8 mouse cellular contexts compared by ENCODE assay signal in the genomic region with DNA sequence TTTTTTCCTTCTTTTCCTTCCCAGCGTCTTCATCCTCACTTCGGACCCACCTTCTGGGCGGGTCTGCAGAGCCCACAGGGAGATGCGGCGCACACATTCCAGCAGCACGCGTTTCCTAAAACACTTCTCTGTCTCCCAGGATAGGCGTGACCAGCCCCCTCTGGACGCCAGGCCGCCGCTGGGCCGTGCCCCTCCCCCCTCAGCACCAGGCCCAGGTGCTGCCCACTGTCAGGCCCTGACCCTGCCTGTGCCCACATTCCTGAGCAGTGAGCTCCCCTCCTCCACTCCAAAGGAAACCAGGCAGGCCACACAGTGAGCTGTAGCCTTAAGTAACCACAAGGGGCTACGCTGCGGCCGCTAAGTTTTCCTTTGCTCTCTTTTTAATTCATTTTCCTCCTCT. TPM values are rescaled to one million over a fixed set of nuclear protein-coding genes. Genes with fewer than 3 reads are reported as not detected.
DNase-seq lines count a peak whose midpoint lies in the region; ATAC-seq and TF ChIP-seq lines count a peak whose summit lies in the region.

No protein-coding gene starts in this region.

- no peak overlapping the region; the same call in 1 of the 2 replicates for H3K27ac ChIP-seq in ES-E14 (ENCODE audit: insufficient read depth, low read depth, low read length, poor library complexity, severe bottlenecking)
- peak overlapping the region; percentile 11 for H3K27ac ChIP-seq in intestine, embryonic 16.5 days (ENCODE audit: low read length)
- peak overlapping the region; percentile 28 for H3K27ac ChIP-seq in lung, embryonic 16.5 days (ENCODE audit: low read length)

- H3K9me3 ChIP-seq in ES-E14 (ENCODE audit: control insufficient read depth, insufficient read depth, low read depth, low read length), result no peaks in the 10 kb centered on the region
- no peaks in the 10 kb centered on the region for H3K9me3 ChIP-seq in intestine, embryonic 16.5 days (ENCODE audit: control insufficient read depth, low read length)
- H3K9me3 ChIP-seq in lung, embryonic 16.5 days (ENCODE audit: control insufficient read depth, low read length), result no peaks in the 10 kb centered on the region

- WGBS in intestine, embryonic 16.5 days, result 17% methylated on average over 15 of the region's 15 CpGs
- WGBS in lung, embryonic 16.5 days, result 13% methylated on average over 15 of the region's 15 CpGs

- H3K4me3 ChIP-seq in ES-E14 (ENCODE audit: insufficient read depth in 1 of 2, low read depth in 1 of 2, low read length in 2 of 2, poor library complexity in 1 of 2, severe bottlenecking in 1 of 2), result peak overlapping the region in 1 of 2 experiments; percentile 13; a peak in 1 of 4 replicates
- H3K4me3 ChIP-seq in intestine, embryonic 16.5 days (ENCODE audit: low read length), result no peak overlapping the region
- H3K4me3 ChIP-seq in lung, embryonic 16.5 days (ENCODE audit: low read length), result no peak overlapping the region

- H3K4me2 ChIP-seq in intestine, embryonic 16.5 days (ENCODE audit: low read depth, low read length), result 0 out of 2 replicates have a peak overlapping the region, but pooled peaks have one; percentile 3
- peak overlapping the region; percentile 18; the same call in 1 of the 2 replicates for H3K4me2 ChIP-seq in lung, embryonic 16.5 days (ENCODE audit: low read depth, low read length)

- no peaks in the 10 kb centered on the region for H3K36me3 ChIP-seq in ES-E14 (ENCODE audit: control insufficient read depth, insufficient read depth, low read length, poor library complexity, severe bottlenecking)
- H3K36me3 ChIP-seq in intestine, embryonic 16.5 days (ENCODE audit: control insufficient read depth, insufficient read depth, low read length), result no peaks in the 10 kb centered on the region
- no peaks in the 10 kb centered on the region for H3K36me3 ChIP-seq in lung, embryonic 16.5 days (ENCODE audit: control insufficient read depth, insufficient read depth, low read length)

- peak; percentile 32; the same call in 1 of the 2 replicates for ATAC-seq in intestine, embryonic 16.5 days
- peak; percentile 75 for ATAC-seq in lung, embryonic 16.5 days (ENCODE audit: low read depth)

- in situ Hi-C loops in ES-E14 (cut with MboI; ENCODE audit: low sequenced_read_pairs in 2 of 2, unreplicated experiment in 2 of 2), result no loop called here

- DNase-seq in ES-E14 (ENCODE audit: low read depth, low spot score), result no peak
- DNase-seq in embryo, embryonic 10 days (ENCODE audit: low spot score), result peak; percentile 84
- DNase-seq in ovary, adult 18-20 months (ENCODE audit: low spot score), result no peak
- no peak for DNase-seq in right cerebral cortex, postnatal 4 days
- DNase-seq in cerebellum, postnatal 14 days, result no peak
- no peak for DNase-seq in adrenal gland, adult 18-20 months (ENCODE audit: low spot score in 2 of 2)

- H3K9ac ChIP-seq in ES-E14 (ENCODE audit: insufficient read depth, low read depth, low read length, poor library complexity, severe bottlenecking), result 0 out of 2 replicates have a peak overlapping the region, but pooled peaks have one; percentile 2
- H3K9ac ChIP-seq in intestine, embryonic 16.5 days (ENCODE audit: low read depth, low read length), result peak overlapping the region; percentile 1
- H3K9ac ChIP-seq in lung, embryonic 16.5 days (ENCODE audit: low read length), result peak overlapping the region; percentile 49

- peaks cover 10 to 20% of the 10 kb centered on the region in 2 experiments for H3K4me1 ChIP-seq in ES-E14 (ENCODE audit: control insufficient read depth in 2 of 2, insufficient read depth in 2 of 2, low read length in 2 of 2, poor library complexity in 1 of 2)
- H3K4me1 ChIP-seq in intestine, embryonic 16.5 days (ENCODE audit: control insufficient read depth, insufficient read depth, low read length), result peaks cover 62% of the 10 kb centered on the region
- H3K4me1 ChIP-seq in lung, embryonic 16.5 days (replicated peaks; ENCODE audit: control insufficient read depth, insufficient read depth, low read length), result peaks cover 70% of the 10 kb centered on the region

- H3K27me3 ChIP-seq in intestine, embryonic 16.5 days (replicated peaks; ENCODE audit: control insufficient read depth, insufficient read depth, low read length), result no peaks in the 10 kb centered on the region
- no peaks in the 10 kb centered on the region for H3K27me3 ChIP-seq in lung, embryonic 16.5 days (ENCODE audit: control insufficient read depth, insufficient read depth, low read depth, low read length)

TF ChIP-seq in ES-E14, 5 proteins besides CTCF, POLR2A, EP300 and RAD21:
- TF ChIP-seq ZNF384 (IDR thresholded peaks at IDR 0.05; ENCODE audit: low read depth, low read length) (no peak), ZC3H11A (IDR thresholded peaks at IDR 0.05; ENCODE audit: borderline replicate concordance, low read depth, low read length) (no peak), MAFK (IDR thresholded peaks at IDR 0.05; ENCODE audit: insufficient read depth, low read depth, low read length) (no peak), HCFC1 (IDR thresholded peaks at IDR 0.05; ENCODE audit: borderline replicate concordance, insufficient read depth, low read length) (no peak), CHD2 (IDR thresholded peaks at IDR 0.05; ENCODE audit: low read depth, low read length) (no peak)

RNA-seq across cellular contexts. Expression of a gene that starts 17.5 kb away (rescaled TPM):
- 25.5 and 29.4 TPM in 2 replicates for total RNA-seq in ES-E14 (2012; rRNA removed)
- 71.9 and 88.2 TPM in 2 replicates for polyA plus RNA-seq in intestine, embryonic 16.5 days (2015; fragmentation: Nextera tagmentation; extraction: Ambion mirVana)
- polyA plus RNA-seq in lung, embryonic 16.5 days (2015; fragmentation: Nextera tagmentation; extraction: Ambion mirVana), result 70.1 and 74.4 TPM in 2 replicates
- 10 to 100 TPM; 34.1 to 42.2 TPM for total RNA-seq in adrenal gland, adult 18-20 months (2021)

RNA-seq across cellular contexts. Expression of a gene that starts 35.3 kb away (rescaled TPM):
- total RNA-seq in ES-E14 (2012; rRNA removed), result 2,284 and 2,327 TPM in 2 replicates
- 1,506 and 1,615 TPM in 2 replicates for polyA plus RNA-seq in intestine, embryonic 16.5 days (2015; fragmentation: Nextera tagmentation; extraction: Ambion mirVana)
- polyA plus RNA-seq in lung, embryonic 16.5 days (2015; fragmentation: Nextera tagmentation; extraction: Ambion mirVana), result 1,507 and 1,565 TPM in 2 replicates
- 100 to 1,000 TPM; 706 to 758 TPM for total RNA-seq in adrenal gland, adult 18-20 months (2021)

RNA-seq across cellular contexts. Expression of a gene that starts 39.4 kb away (rescaled TPM):
- total RNA-seq in ES-E14 (2012; rRNA removed), result 15.3 and 25.7 TPM in 2 replicates
- polyA plus RNA-seq in intestine, embryonic 16.5 days (2015; fragmentation: Nextera tagmentation; extraction: Ambion mirVana), result 20.4 and 23.1 TPM in 2 replicates
- 28.1 and 31.4 TPM in 2 replicates for polyA plus RNA-seq in lung, embryonic 16.5 days (2015; fragmentation: Nextera tagmentation; extraction: Ambion mirVana)
- total RNA-seq in adrenal gland, adult 18-20 months (2021), result 10 to 100 TPM; 18.1 to 21.2 TPM

RNA-seq across cellular contexts. Expression of a gene that starts 41.1 kb away (rescaled TPM):
- total RNA-seq in ES-E14 (2012; rRNA removed), result 112 and 163 TPM in 2 replicates
- 25.5 and 26.3 TPM in 2 replicates for polyA plus RNA-seq in intestine, embryonic 16.5 days (2015; fragmentation: Nextera tagmentation; extraction: Ambion mirVana)
- polyA plus RNA-seq in lung, embryonic 16.5 days (2015; fragmentation: Nextera tagmentation; extraction: Ambion mirVana), result 32.9 and 35.1 TPM in 2 replicates
- 10 to 100 TPM; 51.7 to 59.0 TPM for total RNA-seq in adrenal gland, adult 18-20 months (2021)

RNA-seq across cellular contexts. Expression of a gene that starts 57.9 kb away (rescaled TPM):
- 31.1 and 36.6 TPM in 2 replicates for total RNA-seq in ES-E14 (2012; rRNA removed)
- 1.2 and 1.3 TPM in 2 replicates for polyA plus RNA-seq in intestine, embryonic 16.5 days (2015; fragmentation: Nextera tagmentation; extraction: Ambion mirVana)
- polyA plus RNA-seq in lung, embryonic 16.5 days (2015; fragmentation: Nextera tagmentation; extraction: Ambion mirVana), result 9.7 and 9.8 TPM in 2 replicates
- total RNA-seq in adrenal gland, adult 18-20 months (2021), result not detected
